Mouse (Mus musculus) small intestine, adult 2 months (tissue): ENCODE data around the gene Pitpnm1.

Experiments used
- CTCF ChIP-seq: fragments of 200-500 bp; IDR thresholded peaks from 2 replicates; pipeline ENCODE4 v1.5.1; 2012; ENCODE audit warnings: low read depth, mild to moderate bottlenecking, control low read depth, inconsistent platforms, low read length, moderate library complexity, mixed read lengths; ENCODE audit not compliant: insufficient replicate concordance, insufficient read length; ENCODE audit errors: extremely low read depth
- POLR2A ChIP-seq: fragments of 200-500 bp; IDR thresholded peaks from 2 replicates; pipeline ENCODE4 v1.6.1; 2012; ENCODE audit warnings: low read depth, mild to moderate bottlenecking, control low read depth, inconsistent platforms, low read length, moderate library complexity

GRCm38 (mm10) chr19:4080511-4081009 lies 19.2 kb upstream of the Pitpnm1 start:
- no peak for TF ChIP-seq POLR2A
- TF ChIP-seq CTCF, result peak; percentile 44; the same call in 1 of the 2 replicates
